Mouse (Mus musculus) heart, adult 11 months (tissue): ENCODE measurements around the gene Ccm2.

Source experiments
- DNase-seq: peaks from one replicate; pipeline ENCODE4 v3.0.0; 2022

The Ccm2 gene

GRCm38 (mm10) chr11:6530746-6531145, 15.9 kb upstream of the Ccm2 start:
- DNase-seq: peak; percentile 71

GRCm38 (mm10) chr11:6544683-6545082, 2.0 kb upstream of the Ccm2 start:
- DNase-seq: peak; percentile 51

GRCm38 (mm10) chr11:6545186-6545856, 1.4 kb upstream of the Ccm2 start:
- peak; percentile 81 for DNase-seq

GRCm38 (mm10) chr11:6545857-6546192, 862 bp upstream of the Ccm2 start:
- DNase-seq: no peak

- DNase-seq: peak; percentile 99
These were observed 472 bp downstream of the Ccm2 start for GRCm38 (mm10) chr11:6547037-6547680.

- peak; percentile 89 for DNase-seq
These were observed 1.1 kb downstream of the Ccm2 start for GRCm38 (mm10) chr11:6547696-6548325.

- peak; percentile 66 for DNase-seq
These were observed 3.1 kb downstream of the Ccm2 start for GRCm38 (mm10) chr11:6549770-6550169.

- DNase-seq: peak; percentile 72
These were observed 3.5 kb downstream of the Ccm2 start for GRCm38 (mm10) chr11:6550201-6550600.

GRCm38 (mm10) chr11:6558234-6558633, 11.5 kb downstream of the Ccm2 start:
- DNase-seq: no peak

- no peak for DNase-seq
These were observed 13.3 kb downstream of the Ccm2 start for GRCm38 (mm10) chr11:6559996-6560395.

- DNase-seq: peak; percentile 98
These were observed 14.1 kb downstream of the Ccm2 start for GRCm38 (mm10) chr11:6560655-6561360.

- no peak for DNase-seq
These were observed 14.8 kb downstream of the Ccm2 start for GRCm38 (mm10) chr11:6561474-6561873.

GRCm38 (mm10) chr11:6562359-6562758, 15.7 kb downstream of the Ccm2 start:
- DNase-seq: peak; percentile 94

GRCm38 (mm10) chr11:6563201-6563600, 16.5 kb downstream of the Ccm2 start:
- DNase-seq: no peak

- DNase-seq: no peak
These were observed 19.8 kb downstream of the Ccm2 start for GRCm38 (mm10) chr11:6566496-6566895.

GRCm38 (mm10) chr11:6567951-6568350, 21.3 kb downstream of the Ccm2 start:
- DNase-seq: no peak

GRCm38 (mm10) chr11:6568584-6569409, 22.1 kb downstream of the Ccm2 start:
- DNase-seq: peak; percentile 97

GRCm38 (mm10) chr11:6569410-6569777, 22.7 kb downstream of the Ccm2 start:
- no peak for DNase-seq

GRCm38 (mm10) chr11:6576151-6576550, 29.5 kb downstream of the Ccm2 start:
- no peak for DNase-seq

- DNase-seq: no peak
These were observed 32.7 kb downstream of the Ccm2 start for GRCm38 (mm10) chr11:6579361-6579760.

GRCm38 (mm10) chr11:6580065-6580750, 33.5 kb downstream of the Ccm2 start:
- peak; percentile 93 for DNase-seq

GRCm38 (mm10) chr11:6581560-6581959, 34.9 kb downstream of the Ccm2 start:
- DNase-seq: no peak
